Mouse (Mus musculus): Measurements from ENCODE around the gene Cc2d2b.

- no peak for TF ChIP-seq CTCF (IDR thresholded peaks at IDR 0.05; ENCODE audit: low read depth)
- TF ChIP-seq EP300 (optimal IDR thresholded peaks at IDR 0.05) = no peak
Measured at GRCm38 (mm10) chr19:40825636-40826035, 77.1 kb downstream of the Cc2d2b start.
